Mouse (Mus musculus) olfactory bulb, adult 2 months (tissue): ENCODE data around the gene Ppm1h. TPM values are rescaled to one million over a fixed set of nuclear protein-coding genes. Genes with fewer than 3 reads are reported as not detected.

Experiments
- H3K27ac ChIP-seq: fragments of 200-500 bp; 2 replicates; pipeline ENCODE4 v1.5.1; 2012; ENCODE audit warnings: low read depth, low read length; ENCODE audit not compliant: insufficient read depth
- H3K4me1 ChIP-seq: fragments of 200-500 bp; 2 replicates; pipeline ENCODE4 v1.6.1; 2012; ENCODE audit warnings: low read length; ENCODE audit not compliant: control insufficient read depth, insufficient read depth
- H3K4me3 ChIP-seq: fragments of 200-500 bp; 2 replicates; pipeline ENCODE4 v1.5.1; 2012; ENCODE audit warnings: mild to moderate bottlenecking, low read depth, low read length, moderate library complexity; ENCODE audit not compliant: insufficient read depth
- CTCF ChIP-seq: fragments of 200-500 bp; IDR thresholded peaks from 2 replicates; pipeline ENCODE4 v1.5.1; 2012; ENCODE audit warnings: low read depth, mild to moderate bottlenecking, low read length, moderate library complexity; ENCODE audit not compliant: insufficient read depth
- POLR2A ChIP-seq: fragments of 200-500 bp; IDR thresholded peaks from 2 replicates; pipeline ENCODE4 v1.6.1; 2012; ENCODE audit warnings: mild to moderate bottlenecking, low read depth, low read length, moderate library complexity; ENCODE audit not compliant: insufficient read depth
- WGBS: fragments of 180-500 bp; shearing (Covaris S2); methylation state at CpG from one replicate; pipeline ENCODE4 v1.1.7; 2018; 5-methylcytosine and 5-hydroxymethylcytosine counted together
- polyA plus RNA-seq: library from polyadenylated mRNA; stranded (reverse); fragments of >200 nt; gene quantifications from 2 replicates; pipeline ENCODE4 v1.2.4, GENCODE M21; 2012; ENCODE audit warnings: low replicate concordance; ENCODE audit not compliant: missing spikeins, insufficient read depth, insufficient read length

The Ppm1h gene
- polyA plus RNA-seq, 1 experiment: not detected

- no peak for TF ChIP-seq CTCF
- TF ChIP-seq POLR2A: no peak
- Histone ChIP-seq H3K4me1 (peaks cover 5% of the 10 kb centered on the region), H3K4me3 (no peak overlapping the region), H3K27ac (no peak overlapping the region)
- 89% methylated on average over 17 of the region's 17 CpGs for WGBS
Measured at GRCm38 (mm10) chr10:122693911-122694618, 15.5 kb downstream of the Ppm1h start.

GRCm38 (mm10) chr10:122696335-122696734 lies 17.8 kb downstream of the Ppm1h start:
- 92% methylated on average over 1 of the region's 1 CpGs for WGBS
- Histone ChIP-seq H3K4me3 (no peak overlapping the region), H3K27ac (no peak overlapping the region), H3K4me1 (peaks cover 5% of the 10 kb centered on the region)
- TF ChIP-seq POLR2A: no peak
- no peak for TF ChIP-seq CTCF

- H3K4me1 ChIP-seq: peaks cover 1% of the 10 kb centered on the region
- TF ChIP-seq CTCF: no peak
- no peak for TF ChIP-seq POLR2A
- 95% methylated on average over 5 of the region's 5 CpGs for WGBS
- H3K27ac ChIP-seq: no peak overlapping the region
- H3K4me3 ChIP-seq: no peak overlapping the region
Measured at GRCm38 (mm10) chr10:122698347-122698746, 19.8 kb downstream of the Ppm1h start.

DNA sequence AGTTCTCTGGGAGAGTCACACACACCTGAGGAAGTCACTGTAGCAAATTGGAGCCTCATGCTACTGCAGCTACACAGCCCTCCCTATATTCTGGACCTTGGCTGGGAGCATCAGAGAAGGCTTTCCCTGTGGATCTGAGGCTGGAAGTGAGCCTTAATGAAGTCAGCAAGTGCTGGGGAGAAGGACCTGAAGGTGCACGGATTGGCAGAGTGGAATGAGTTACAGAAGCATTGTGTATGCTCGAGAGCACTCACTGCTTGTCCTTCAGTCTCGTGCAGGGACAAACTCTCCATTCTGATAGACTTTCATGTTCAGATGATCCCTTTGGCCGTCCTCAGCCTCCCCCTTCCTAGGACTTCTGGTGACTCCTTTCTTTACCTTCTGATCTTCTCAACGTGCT lies 26.3 kb downstream of the Ppm1h start:
- WGBS: 89% methylated on average over 5 of the region's 5 CpGs
- no peak overlapping the region for H3K4me3 ChIP-seq
- no peak overlapping the region for H3K27ac ChIP-seq
- H3K4me1 ChIP-seq: no peaks in the 10 kb centered on the region
- TF ChIP-seq POLR2A (no peak), CTCF (no peak)

DNA sequence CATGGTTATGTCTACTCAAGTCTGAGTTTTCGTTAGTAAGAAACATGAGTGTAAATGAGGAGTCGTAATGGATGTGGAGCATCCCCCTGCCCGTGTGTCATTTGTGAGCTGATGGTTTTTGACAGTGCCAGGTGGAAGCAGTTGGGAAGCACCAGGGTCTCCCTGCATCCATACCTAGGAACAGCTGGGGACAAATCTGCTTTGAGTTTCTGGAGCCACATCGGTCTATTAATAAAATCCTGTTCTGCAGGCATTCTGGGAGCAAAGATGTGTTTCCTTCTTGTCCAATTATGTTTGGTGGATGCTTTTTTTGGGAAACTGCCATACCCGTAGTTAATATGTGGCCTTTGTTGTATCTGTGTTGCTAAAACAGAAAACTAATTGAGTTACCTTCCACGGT lies 26.9 kb downstream of the Ppm1h start:
- 67% methylated on average over 6 of the region's 6 CpGs for WGBS
- Histone ChIP-seq H3K4me3 (no peak overlapping the region), H3K4me1 (no peaks in the 10 kb centered on the region), H3K27ac (no peak overlapping the region)
- TF ChIP-seq POLR2A (no peak), CTCF (no peak)

DNA sequence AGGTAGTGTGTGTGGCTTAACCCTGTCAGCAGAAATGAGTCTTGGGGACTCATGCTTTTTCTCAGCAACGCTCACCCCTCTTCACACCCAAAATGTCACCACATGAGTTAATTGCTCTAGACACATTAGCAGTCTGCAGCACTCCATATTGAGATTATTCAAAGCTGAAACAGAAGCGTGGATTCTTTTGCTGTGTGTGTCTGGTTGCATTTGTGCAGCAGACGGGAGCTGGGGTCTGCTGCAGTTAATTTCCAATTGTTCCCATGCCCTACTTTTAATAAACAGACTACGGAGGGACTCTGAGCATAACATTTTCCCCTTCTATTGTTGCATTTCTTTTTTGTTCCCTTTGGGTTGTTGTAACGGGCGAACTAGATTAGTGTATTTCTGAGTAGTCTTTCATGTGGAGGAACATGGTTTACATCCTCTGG lies 32.8 kb downstream of the Ppm1h start:
- Histone ChIP-seq H3K27ac (no peak overlapping the region), H3K4me3 (no peak overlapping the region), H3K4me1 (peaks cover 2% of the 10 kb centered on the region; the same call in 1 of the 2 replicates)
- 45% methylated on average over 6 of the region's 6 CpGs for WGBS
- no peak for TF ChIP-seq POLR2A
- no peak for TF ChIP-seq CTCF

DNA sequence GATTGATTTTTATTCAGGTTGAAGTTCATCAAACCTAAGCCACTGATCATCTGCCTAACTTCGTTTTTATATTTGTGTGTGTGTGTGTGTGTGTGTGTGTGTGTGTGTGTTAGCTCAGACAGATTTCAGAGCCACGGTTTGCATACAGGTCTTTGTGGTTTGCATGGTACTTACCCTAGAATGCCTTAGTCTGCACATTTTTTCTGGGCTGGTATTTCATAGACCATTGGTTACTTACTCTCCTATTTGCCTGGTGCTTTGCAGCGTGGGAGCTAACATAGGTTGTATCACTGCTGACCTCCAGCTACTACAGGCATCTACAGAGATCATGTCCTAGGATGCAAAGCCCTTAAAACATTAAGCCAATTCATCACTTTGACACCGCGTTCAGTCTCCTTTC lies 33.7 kb downstream of the Ppm1h start:
- Histone ChIP-seq H3K4me3 (no peak overlapping the region), H3K27ac (no peak overlapping the region), H3K4me1 (peaks cover 7% of the 10 kb centered on the region; the same call in 1 of the 2 replicates)
- no peak for TF ChIP-seq POLR2A
- no peak for TF ChIP-seq CTCF
- 87% methylated on average over 5 of the region's 5 CpGs for WGBS

GRCm38 (mm10) chr10:122715856-122716255 lies 37.3 kb downstream of the Ppm1h start:
- 54% methylated on average over 12 of the region's 12 CpGs for WGBS
- no peak for TF ChIP-seq POLR2A
- TF ChIP-seq CTCF: no peak
- Histone ChIP-seq H3K27ac (peak overlapping the region; percentile 7; the same call in 1 of the 2 replicates), H3K4me1 (peaks cover 15% of the 10 kb centered on the region), H3K4me3 (no peak overlapping the region)

- H3K27ac ChIP-seq: no peak overlapping the region
- H3K4me3 ChIP-seq: no peak overlapping the region
- peaks cover 15% of the 10 kb centered on the region for H3K4me1 ChIP-seq
- TF ChIP-seq CTCF (no peak), POLR2A (no peak)
- 57% methylated on average over 8 of the region's 8 CpGs for WGBS
Measured at GRCm38 (mm10) chr10:122716286-122716685, 37.7 kb downstream of the Ppm1h start.
